Mouse (Mus musculus): ENCODE measurements around the gene Adgrb2. TPM values are rescaled to one million over a fixed set of nuclear protein-coding genes. Genes with fewer than 3 reads are reported as not detected.
A peak's percentile ranks its signal among the peaks of the same experiment; 100 is the strongest.

Gene Adgrb2
- total RNA-seq, 2 experiments from 2014 or later = not detected

DNA sequence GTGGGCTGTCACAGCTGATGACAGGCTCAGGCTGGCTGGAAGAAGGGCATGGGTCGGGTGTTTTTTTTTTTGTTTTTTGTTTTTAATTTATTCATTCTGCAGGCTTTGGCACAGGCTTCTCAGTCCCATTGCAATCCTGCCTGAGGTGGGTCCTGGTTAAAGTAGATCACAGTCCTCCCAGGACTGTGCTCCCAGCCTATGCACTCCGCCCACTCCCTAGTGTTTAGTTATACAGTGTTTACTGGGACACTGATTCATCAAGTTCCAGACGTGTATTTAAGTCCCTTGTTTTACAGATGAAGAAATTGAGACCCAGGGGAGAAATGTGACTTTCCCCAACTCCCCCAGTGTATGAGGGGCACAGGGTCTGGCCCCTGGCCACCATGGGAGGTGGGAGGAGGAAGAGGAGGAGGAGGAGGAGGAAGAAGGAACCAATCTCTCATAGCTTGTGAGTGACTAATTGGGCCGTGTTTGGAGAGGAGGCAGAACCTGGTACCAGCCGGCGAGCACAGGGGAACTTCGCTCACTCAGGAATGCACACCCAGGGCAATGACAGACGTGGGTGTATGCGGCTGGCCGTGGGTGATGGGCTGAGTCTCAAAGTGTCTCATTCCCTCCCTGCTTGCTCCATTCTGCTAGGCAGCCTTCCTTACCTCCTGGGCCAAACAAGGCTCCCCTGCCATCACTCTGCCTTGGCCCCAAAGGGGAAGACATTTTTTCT lies 39.0 kb downstream of the Adgrb2 start:
- no peak for ATAC-seq (replicated peaks; ENCODE audit: poor library complexity, severe bottlenecking)

DNA sequence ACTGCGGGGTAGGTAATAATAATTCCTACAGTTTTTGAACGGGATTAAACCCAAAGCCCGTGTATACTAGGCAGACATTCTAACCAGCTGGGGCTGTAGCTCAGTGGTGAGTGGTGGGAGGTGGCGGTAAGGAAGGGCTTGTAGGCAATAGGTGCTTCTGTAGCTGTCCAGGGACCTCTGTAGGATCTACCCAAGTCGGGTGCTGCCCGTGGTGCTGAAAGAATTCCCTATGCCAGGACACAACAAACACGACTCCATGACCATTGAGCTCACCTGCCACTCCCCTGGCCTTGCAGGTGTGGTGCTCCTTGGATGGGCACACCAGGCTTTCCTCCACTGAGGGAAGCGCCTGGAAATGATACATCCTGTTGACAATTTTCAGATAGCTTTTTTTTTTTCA lies 40.9 kb downstream of the Adgrb2 start:
- ATAC-seq (replicated peaks; ENCODE audit: poor library complexity, severe bottlenecking) = no peak

GRCm38 (mm10) chr4:130031146-130031545 lies 46.5 kb downstream of the Adgrb2 start:
- ATAC-seq (replicated peaks; ENCODE audit: poor library complexity, severe bottlenecking) = no peak

DNA sequence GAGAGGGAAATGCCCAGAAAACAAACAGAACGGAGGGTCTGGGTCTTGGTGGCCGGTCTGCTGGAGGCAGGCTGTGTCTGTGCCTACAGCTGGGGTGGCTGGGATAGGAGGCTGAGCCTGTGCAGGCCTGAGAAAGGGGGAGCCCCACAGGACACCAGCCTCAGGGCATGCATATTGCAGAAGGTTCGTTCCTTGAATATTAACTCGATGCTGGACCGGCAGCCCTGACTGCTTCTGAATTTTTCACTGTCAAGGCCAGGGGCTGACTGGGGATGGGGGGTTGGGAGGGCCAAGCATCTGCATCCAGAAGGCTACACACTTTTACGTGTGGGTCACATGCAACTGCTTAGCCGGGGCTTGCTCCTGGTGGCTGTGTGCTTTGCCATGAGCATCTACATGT lies 48.8 kb downstream of the Adgrb2 start:
- no peak for ATAC-seq (replicated peaks; ENCODE audit: poor library complexity, severe bottlenecking)

DNA sequence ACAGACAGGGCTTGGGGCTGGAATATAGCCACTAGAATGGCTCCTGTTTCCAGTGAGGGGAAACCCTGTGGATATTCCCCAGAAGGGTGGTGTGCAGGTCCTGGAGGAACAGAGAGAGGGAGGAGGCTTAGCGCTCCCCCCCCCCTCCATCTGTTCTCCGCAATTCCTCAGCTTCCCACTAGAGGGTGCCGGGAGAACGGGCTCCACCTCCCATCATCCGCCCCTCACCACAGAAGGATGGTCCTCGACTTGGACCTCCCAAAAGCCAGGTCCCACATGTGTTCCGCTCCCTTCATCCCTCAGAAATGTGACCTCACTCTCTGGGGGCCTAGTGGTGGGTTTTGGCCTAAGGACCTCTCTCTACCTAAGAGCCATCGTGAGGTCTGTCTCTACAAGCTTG lies 51.4 kb downstream of the Adgrb2 start:
- ATAC-seq (replicated peaks; ENCODE audit: poor library complexity, severe bottlenecking) = peak; percentile 86

DNA sequence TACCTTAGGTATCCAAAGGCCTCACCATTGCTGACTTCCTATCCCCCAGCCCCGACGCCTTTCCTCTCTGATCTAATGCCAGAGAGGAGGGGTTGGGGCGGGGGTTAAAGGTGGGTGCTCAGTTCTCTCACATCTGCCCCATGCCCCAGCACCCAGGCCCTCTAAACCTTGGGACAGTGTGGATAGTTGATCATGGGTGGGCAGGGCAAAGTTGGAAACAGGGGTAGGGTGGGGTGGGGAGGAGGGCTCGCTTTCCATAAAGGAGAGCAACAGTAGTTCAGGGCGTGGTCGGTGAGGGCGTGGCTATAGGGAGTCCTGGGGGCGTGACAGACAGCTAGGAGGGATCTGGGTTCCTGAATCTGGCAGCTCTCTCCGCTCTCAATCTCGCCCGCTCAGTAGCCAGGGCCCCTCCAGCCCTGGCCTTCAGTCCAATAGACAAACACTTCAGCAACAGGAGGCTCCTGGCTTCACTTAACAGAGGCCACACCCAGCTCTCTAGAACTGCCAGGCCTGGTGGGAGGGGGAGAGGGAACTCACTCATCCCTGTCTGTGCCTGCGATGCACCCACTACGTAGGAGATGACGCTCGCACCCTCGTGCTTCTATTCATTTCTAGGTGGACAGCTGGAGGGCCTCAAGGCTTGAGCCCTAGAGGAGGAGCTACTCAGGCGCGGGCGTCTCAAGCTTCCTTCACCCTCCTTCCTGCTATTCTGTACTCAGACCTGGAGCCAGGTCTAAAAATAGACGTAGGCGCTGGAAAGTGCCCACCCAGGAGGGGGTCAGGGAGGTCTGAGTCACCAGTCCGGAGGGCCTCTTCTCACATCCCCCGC lies 52.1 kb downstream of the Adgrb2 start:
- ATAC-seq (replicated peaks; ENCODE audit: poor library complexity, severe bottlenecking) = no peak; the same call in 1 of the 2 replicates

- ATAC-seq (replicated peaks; ENCODE audit: poor library complexity, severe bottlenecking) = no peak
Measured at GRCm38 (mm10) chr4:130039351-130039750, 54.7 kb downstream of the Adgrb2 start.

DNA sequence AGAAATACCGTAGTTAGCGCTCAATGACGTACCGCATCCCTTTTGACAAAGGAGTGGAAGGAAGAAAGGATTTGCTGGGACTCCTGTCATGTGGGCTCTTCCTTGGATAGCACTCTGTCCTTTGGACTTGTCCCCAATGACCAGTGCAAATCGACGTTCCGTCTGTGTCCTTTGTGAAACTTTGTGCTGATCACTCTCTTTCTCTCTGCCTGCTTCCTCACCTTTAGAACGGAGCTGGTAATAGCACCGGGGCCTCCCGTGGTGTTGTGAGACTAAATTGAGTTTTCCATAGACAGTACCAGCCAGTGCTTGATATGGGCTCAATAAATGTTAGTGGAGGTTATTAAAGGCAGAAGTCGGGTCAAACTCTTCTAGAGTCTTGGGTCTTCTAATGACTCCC lies 56.4 kb downstream of the Adgrb2 start:
- no peak for ATAC-seq (replicated peaks; ENCODE audit: poor library complexity, severe bottlenecking)

- no peak for ATAC-seq (replicated peaks; ENCODE audit: poor library complexity, severe bottlenecking)
Measured at GRCm38 (mm10) chr4:130044211-130044610, 59.5 kb downstream of the Adgrb2 start.

DNA sequence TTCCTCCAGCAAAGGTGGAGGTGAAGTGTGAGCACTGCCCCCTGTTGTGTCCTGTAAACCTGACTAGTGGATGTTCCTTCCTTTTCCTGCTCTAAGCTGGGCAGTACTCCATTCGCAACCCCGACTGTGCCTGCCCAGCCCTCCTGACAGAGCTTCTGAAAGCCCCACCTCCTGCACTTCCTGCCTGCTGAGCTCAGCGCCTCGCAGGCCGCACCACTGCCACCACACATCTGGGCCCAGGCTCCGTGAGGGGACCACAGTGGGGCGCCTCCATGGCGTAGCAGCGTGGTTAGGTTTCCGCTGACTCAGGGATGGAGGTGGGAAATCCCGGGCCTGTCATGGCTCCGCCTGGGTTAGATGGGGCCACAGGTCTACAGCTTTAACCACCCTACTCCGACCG lies 60.9 kb downstream of the Adgrb2 start:
- ATAC-seq (replicated peaks; ENCODE audit: poor library complexity, severe bottlenecking) = peak; percentile 83

DNA sequence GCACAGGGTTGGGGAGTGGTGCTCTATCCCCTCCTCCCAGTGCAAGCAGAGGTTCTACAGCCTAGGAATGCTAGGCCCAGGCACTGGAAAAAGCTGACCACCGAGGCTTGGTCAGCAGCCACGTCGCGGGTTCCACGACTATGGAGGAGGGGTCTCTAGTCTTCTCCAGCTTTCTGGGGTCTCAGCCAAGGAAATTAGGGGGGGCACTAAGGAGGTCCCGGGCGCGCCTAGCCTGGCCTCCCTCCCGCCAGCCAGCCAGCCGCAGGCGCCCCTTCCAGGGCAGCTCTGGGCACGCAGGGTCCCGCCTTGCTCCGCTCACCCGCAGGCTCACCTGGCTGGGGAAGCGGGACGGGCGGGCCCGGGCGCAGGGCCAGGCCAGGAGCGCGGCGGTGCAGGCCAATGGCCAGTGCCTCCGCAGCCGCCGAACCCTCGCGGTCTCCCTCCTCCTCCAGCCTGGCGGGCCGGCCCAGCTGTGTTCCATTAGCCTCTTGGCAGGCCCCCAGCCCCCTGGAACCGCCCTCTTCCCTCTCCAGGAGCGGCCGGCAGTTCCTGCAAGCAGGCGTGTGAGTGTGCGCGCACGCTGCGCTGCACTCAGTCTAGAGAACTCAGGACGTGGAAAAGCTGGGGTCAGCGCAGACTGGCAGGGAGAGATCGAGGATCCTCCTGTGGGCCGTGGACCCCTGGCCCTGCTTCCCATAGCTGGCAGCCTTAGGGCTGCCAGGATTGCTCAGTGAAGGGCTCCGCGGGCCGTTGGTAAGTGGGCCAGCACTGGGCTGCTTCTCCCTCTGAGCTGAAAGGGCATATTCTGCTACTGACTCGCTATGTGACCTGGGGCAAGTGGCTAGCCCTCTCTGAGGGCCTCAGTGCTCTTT lies 62.9 kb downstream of the Adgrb2 start, which contains the start of gene Col16a1:
TSS of gene Col16a1 (plus strand) at position 510 of the 872 bp plus-strand sequence.
- ATAC-seq (replicated peaks; ENCODE audit: poor library complexity, severe bottlenecking) = peak; percentile 28

DNA sequence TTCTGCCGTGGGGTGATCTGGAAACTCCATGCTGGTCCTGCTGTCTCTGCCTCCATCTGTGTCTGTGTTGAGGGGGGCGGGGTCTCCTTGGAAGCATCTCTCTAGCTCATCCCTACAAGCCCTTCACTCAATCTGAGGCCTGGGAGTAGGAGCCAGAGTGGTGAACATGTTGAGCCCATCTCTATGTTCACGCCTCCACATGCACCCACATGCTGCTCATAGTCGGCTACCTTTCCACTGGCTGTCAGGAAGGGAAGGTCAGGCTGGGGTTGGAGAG lies 63.5 kb downstream of the Adgrb2 start:
- ATAC-seq (replicated peaks; ENCODE audit: poor library complexity, severe bottlenecking) = no peak

DNA sequence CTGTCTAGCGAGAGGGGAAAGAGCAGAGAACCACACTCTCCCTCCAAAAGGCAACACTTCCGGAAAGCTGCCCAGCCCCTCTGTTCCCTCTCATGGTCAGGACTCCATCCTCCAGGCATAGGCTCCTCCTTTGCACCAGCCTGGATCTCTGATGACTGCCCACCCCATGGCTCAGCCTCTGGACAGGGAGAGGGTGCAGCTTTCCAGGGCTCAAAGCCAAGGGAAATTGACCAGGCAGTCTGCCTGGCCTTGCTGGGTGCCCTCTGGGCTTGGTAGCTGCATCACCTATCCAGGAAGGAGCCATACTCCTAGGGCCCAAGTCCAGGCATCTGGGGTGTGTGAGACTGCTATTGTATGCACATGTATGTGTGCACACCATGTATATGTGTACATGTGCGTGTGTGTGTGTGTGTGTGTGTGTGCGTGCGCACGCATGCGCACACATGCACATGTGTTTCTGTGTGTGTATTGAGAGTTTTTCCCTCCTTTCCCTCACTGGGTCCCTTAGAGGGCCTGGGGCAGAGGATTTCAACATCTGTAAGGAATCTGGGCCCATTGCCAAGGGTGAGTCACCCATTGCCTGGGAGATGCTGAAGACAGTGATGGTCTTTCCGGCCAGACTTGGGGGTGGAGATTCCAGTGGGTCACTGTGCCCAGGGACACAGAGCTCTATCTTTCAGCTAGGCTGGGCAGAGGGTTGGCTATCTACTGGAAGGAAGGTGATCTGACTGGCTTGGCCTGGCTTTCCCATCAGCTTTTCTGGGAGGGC lies 65.6 kb downstream of the Adgrb2 start:
- ATAC-seq (replicated peaks; ENCODE audit: poor library complexity, severe bottlenecking) = peak; percentile 34

DNA sequence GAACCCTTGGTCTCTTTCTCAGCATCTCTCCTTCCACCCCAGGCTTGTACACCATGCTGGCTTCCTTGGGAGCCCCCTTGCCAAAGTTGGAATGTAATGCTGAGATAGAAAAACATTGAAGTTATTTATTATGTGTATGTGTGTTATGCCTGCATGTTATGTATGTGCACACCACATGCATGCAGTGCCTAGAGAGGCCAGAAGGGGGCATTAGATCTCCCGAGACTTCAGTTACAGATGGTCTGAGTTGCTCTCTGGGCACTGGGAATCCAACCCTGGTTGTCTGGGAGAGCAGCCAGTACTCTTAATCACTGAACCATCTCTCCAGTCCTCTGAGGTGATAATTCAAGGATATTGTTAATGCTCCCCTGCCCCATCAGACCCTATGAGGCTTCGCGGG lies 67.6 kb downstream of the Adgrb2 start:
- ATAC-seq (replicated peaks; ENCODE audit: poor library complexity, severe bottlenecking) = no peak

DNA sequence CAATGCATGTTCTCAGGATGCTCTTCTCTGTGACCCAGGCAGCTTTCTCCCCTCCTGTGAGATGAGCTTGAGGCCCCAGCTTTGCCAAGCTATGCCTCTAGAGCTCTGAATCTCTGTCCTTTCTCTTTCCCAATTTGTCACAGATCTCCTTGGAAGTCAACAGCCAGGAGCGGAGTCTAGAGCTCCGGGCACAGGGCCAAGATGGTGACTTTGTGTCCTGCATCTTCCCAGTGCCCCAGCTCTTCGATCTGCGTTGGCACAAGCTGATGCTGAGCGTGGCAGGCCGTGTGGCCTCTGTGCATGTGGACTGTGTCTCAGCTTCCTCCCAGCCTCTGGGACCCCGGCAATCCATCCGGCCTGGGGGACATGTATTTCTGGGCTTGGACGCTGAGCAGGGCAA lies 68.4 kb downstream of the Adgrb2 start:
- no peak for ATAC-seq (replicated peaks; ENCODE audit: poor library complexity, severe bottlenecking)

- ATAC-seq (replicated peaks; ENCODE audit: poor library complexity, severe bottlenecking) = no peak
Measured at GRCm38 (mm10) chr4:130054727-130055126, 70.1 kb downstream of the Adgrb2 start.

DNA sequence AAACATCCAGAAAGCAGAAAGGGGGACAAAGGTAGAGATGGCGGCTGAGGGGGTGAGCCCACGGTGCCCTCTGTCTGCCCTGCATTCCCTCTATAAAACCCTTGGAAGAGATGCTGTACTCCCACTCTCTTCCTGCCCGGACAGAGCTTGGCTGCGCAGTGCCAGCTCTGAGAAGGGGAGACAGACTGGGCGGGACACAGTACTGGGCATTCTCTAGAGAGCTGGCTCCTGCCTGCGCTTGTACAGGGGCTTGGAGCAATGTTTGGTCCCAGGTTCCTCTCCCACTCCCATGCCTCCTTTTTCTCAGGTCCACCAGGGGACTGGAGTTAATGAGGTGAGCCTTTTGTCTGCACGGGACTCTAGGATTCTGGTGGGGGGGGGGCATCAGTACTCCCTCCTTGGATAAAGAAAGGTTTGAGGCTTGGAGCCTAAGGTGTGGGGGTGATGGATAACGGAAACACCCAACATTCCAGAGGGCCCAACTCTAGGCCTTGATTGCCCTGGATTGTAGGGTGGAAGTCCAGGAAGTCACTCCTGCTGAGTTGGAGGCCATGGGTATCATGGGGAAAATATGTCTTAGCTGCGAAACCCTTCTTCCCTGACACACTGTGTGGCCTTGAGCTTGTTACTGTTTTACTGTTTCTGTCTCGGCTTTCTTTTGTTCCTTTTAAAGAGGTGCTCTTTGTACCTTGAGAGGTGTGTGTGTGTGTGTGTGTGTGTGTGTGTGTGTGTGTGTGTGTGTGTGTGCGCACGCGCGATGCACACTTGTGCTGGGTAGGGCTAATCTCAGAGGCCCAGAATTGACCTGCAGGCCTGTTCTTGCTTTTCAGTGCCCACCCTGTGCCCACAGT lies 70.7 kb downstream of the Adgrb2 start:
- ATAC-seq (replicated peaks; ENCODE audit: poor library complexity, severe bottlenecking) = no peak

- ATAC-seq (replicated peaks; ENCODE audit: poor library complexity, severe bottlenecking) = no peak
Measured at GRCm38 (mm10) chr4:130056011-130056322, 71.3 kb downstream of the Adgrb2 start.

GRCm38 (mm10) chr4:130056471-130056870 lies 71.8 kb downstream of the Adgrb2 start:
- ATAC-seq (replicated peaks; ENCODE audit: poor library complexity, severe bottlenecking) = no peak
